ENCODE assay signal across 16 mouse cellular contexts in the genomic region with DNA sequence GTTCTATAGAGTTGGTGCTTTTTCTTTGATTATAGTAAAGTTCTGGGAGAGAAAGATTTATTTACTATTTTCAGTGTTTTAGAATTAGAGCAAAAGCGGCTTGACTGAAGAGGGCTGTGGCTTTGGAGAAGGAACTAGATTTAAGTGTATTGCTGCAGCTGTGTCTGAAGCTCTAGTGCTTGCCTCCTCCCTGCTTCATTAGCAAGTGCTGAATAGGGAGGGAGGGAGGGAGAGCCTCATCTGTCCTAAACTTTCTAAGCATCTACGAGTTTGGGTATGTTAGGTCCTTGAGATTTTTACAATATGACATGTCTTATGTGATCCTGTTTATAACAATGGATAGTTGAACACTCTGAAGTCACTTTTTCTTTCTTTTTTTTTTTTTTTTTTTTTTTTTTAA. TPM values are rescaled to one million over a fixed set of nuclear protein-coding genes. Genes with fewer than 3 reads are reported as not detected.
A peak's percentile ranks its signal among the peaks of the same experiment; 100 is the strongest.
DNase-seq lines count a peak whose midpoint lies in the region; ATAC-seq lines count a peak whose summit lies in the region.
"Had no signal": no experiment of that assay in that cellular context is flagged by ENCODE, and none has a peak within 500 bp of the region (broad histone marks: within the 10 kb centered on the region; RNA-seq: fewer than 3 reads in every experiment).

No protein-coding gene starts in this region.

- H3K27me3 ChIP-seq in forebrain, embryonic 13.5 days, result no peaks in the 10 kb centered on the region
- H3K27me3 ChIP-seq in limb, embryonic 13.5 days, result no peaks in the 10 kb centered on the region
- H3K27me3 ChIP-seq: CH12.LX; heart, embryonic 15.5 days; intestine, embryonic 15.5 days; liver, embryonic 15.5 days had no signal

- intact Hi-C loops in heart, postnatal 10 days (cut with DNase I), result no loop called here

- ATAC-seq in forebrain, embryonic 13.5 days, result no peak
- no peak for ATAC-seq in limb, embryonic 13.5 days (ENCODE audit: low FRiP score, low read depth)
- no peak for ATAC-seq in CD4-positive, CD25-positive, alpha-beta regulatory T cell, adult 4 months
- ATAC-seq: intestine, embryonic 15.5 days had no signal

- H3K4me3 ChIP-seq in forebrain, embryonic 13.5 days, result peak overlapping the region; percentile 17
- H3K4me3 ChIP-seq in limb, embryonic 13.5 days, result no peak overlapping the region
- H3K4me3 ChIP-seq: heart, embryonic 15.5 days; intestine, embryonic 15.5 days; liver, embryonic 15.5 days had no signal

- H3K4me2 ChIP-seq in forebrain, embryonic 13.5 days, result peak overlapping the region; percentile 91
- H3K4me2 ChIP-seq in limb, embryonic 13.5 days (replicated peaks), result peak overlapping the region; percentile 88; the same call in 1 of the 2 replicates
- H3K4me2 ChIP-seq: heart, embryonic 15.5 days; intestine, embryonic 15.5 days; liver, embryonic 15.5 days had no signal

- H3K36me3 ChIP-seq in forebrain, embryonic 13.5 days (ENCODE audit: poor library complexity, severe bottlenecking), result peaks cover 20% of the 10 kb centered on the region
- H3K36me3 ChIP-seq in limb, embryonic 13.5 days, result peaks cover 33% of the 10 kb centered on the region

- H3K9ac ChIP-seq in forebrain, embryonic 13.5 days, result 0 out of 2 replicates have a peak overlapping the region, but pooled peaks have one; percentile 16
- H3K9ac ChIP-seq in limb, embryonic 13.5 days, result no peak overlapping the region
- H3K9ac ChIP-seq: heart, embryonic 15.5 days; intestine, embryonic 15.5 days; liver, embryonic 15.5 days had no signal

- H3K4me1 ChIP-seq in forebrain, embryonic 13.5 days, result peaks cover 36% of the 10 kb centered on the region
- peaks cover 32% of the 10 kb centered on the region for H3K4me1 ChIP-seq in limb, embryonic 13.5 days

- no peak overlapping the region for H3K27ac ChIP-seq in forebrain, embryonic 13.5 days
- no peak overlapping the region for H3K27ac ChIP-seq in limb, embryonic 13.5 days
- H3K27ac ChIP-seq: heart, embryonic 15.5 days; intestine, embryonic 15.5 days; liver, embryonic 15.5 days had no signal

- 81% methylated on average over 2 of the region's 2 CpGs for WGBS in forebrain, embryonic 13.5 days
- 88% methylated on average over 2 of the region's 2 CpGs for WGBS in limb, embryonic 13.5 days

- peak; percentile 7 for DNase-seq in A20 (ENCODE audit: low read depth, low spot score)
- DNase-seq in ES-CJ7 (ENCODE audit: low read depth, low spot score), result peak; percentile 57
- DNase-seq in layer of hippocampus, adult 11-12 months (ENCODE audit: low spot score), result no peak
- DNase-seq in spleen, adult 18-20 months, result no peak
- DNase-seq in heart, postnatal 10 days, result no peak
- DNase-seq: cerebellum, adult 18-20 months; gastrocnemius, postnatal 10 days; kidney, postnatal 4 days; lung, postnatal 4 days had no signal

- H3K9me3 ChIP-seq in forebrain, embryonic 13.5 days (replicated peaks), result no peaks in the 10 kb centered on the region
- H3K9me3 ChIP-seq in limb, embryonic 13.5 days, result no peaks in the 10 kb centered on the region
- H3K9me3 ChIP-seq: heart, embryonic 15.5 days; intestine, embryonic 15.5 days; liver, embryonic 15.5 days had no signal

RNA-seq across cellular contexts. Expression of a gene that starts 3.2 kb away (rescaled TPM):
- polyA plus RNA-seq in forebrain, embryonic 13.5 days (2015; fragmentation: Nextera tagmentation; extraction: Ambion mirVana), result 310 and 349 TPM in 2 replicates
- 257 and 268 TPM in 2 replicates for polyA plus RNA-seq in limb, embryonic 13.5 days (2015; fragmentation: Nextera tagmentation; extraction: Ambion mirVana)
- 100 to 1,000 TPM; 127 to 203 TPM for polyA plus RNA-seq in CD4-positive, CD25-positive, alpha-beta regulatory T cell, adult 4 months (2017; shearing (Covaris generic))
- total RNA-seq in heart, postnatal 10 days (2021), result 10 to 100 TPM; 41.3 to 51.0 TPM

RNA-seq across cellular contexts. Expression of a gene that starts 40.8 kb away (rescaled TPM):
- polyA plus RNA-seq in forebrain, embryonic 13.5 days (2015; fragmentation: Nextera tagmentation; extraction: Ambion mirVana), result 46.9 and 55.9 TPM in 2 replicates
- polyA plus RNA-seq in limb, embryonic 13.5 days (2015; fragmentation: Nextera tagmentation; extraction: Ambion mirVana), result 49.5 and 52.2 TPM in 2 replicates
- polyA plus RNA-seq in CD4-positive, CD25-positive, alpha-beta regulatory T cell, adult 4 months (2017; shearing (Covaris generic)), result 10 to 100 TPM; 32.1 to 46.9 TPM
- total RNA-seq in heart, postnatal 10 days (2021), result 10 to 100 TPM; 10.6 to 11.5 TPM

RNA-seq across cellular contexts. Expression of a gene that starts 50.4 kb away (rescaled TPM):
- polyA plus RNA-seq in forebrain, embryonic 13.5 days (2015; fragmentation: Nextera tagmentation; extraction: Ambion mirVana), result 63.6 and 68.3 TPM in 2 replicates
- polyA plus RNA-seq in limb, embryonic 13.5 days (2015; fragmentation: Nextera tagmentation; extraction: Ambion mirVana), result 118 and 131 TPM in 2 replicates
- polyA plus RNA-seq in CD4-positive, CD25-positive, alpha-beta regulatory T cell, adult 4 months (2017; shearing (Covaris generic)), result 100 to 1,000 TPM; 242 to 364 TPM
- total RNA-seq in heart, postnatal 10 days (2021), result 10 to 100 TPM; 86.7 to 95.4 TPM

RNA-seq across cellular contexts. Expression of a gene that starts 53.8 kb away (rescaled TPM):
- polyA plus RNA-seq in forebrain, embryonic 13.5 days (2015; fragmentation: Nextera tagmentation; extraction: Ambion mirVana), result 71.8 and 72.4 TPM in 2 replicates
- 72.5 and 77.0 TPM in 2 replicates for polyA plus RNA-seq in limb, embryonic 13.5 days (2015; fragmentation: Nextera tagmentation; extraction: Ambion mirVana)
- polyA plus RNA-seq in CD4-positive, CD25-positive, alpha-beta regulatory T cell, adult 4 months (2017; shearing (Covaris generic)), result 100 to 1,000 TPM in 1 of 2 experiments, 10 to 100 TPM in 1; 97.0 to 119 TPM
- total RNA-seq in heart, postnatal 10 days (2021), result 10 to 100 TPM; 90.0 to 90.6 TPM

RNA-seq across cellular contexts. Expression of a gene that starts 58.7 kb away (rescaled TPM):
- polyA plus RNA-seq in forebrain, embryonic 13.5 days (2015; fragmentation: Nextera tagmentation; extraction: Ambion mirVana), result 0.39 and 0.52 TPM in 2 replicates
- 10.5 and 11.7 TPM in 2 replicates for polyA plus RNA-seq in limb, embryonic 13.5 days (2015; fragmentation: Nextera tagmentation; extraction: Ambion mirVana)
- 1 to 10 TPM; 2.4 to 2.9 TPM for polyA plus RNA-seq in CD4-positive, CD25-positive, alpha-beta regulatory T cell, adult 4 months (2017; shearing (Covaris generic))
- not detected for total RNA-seq in heart, postnatal 10 days (2021)
- total RNA-seq: gastrocnemius, postnatal 10 days had no signal

Comparison
In these comparisons a context has a peak if more than half of its experiments do, and no peak if none do; other contexts are left out.
1. DNase-seq: peak in A20 (single experiment) and ES-CJ7 (single experiment); none in layer of hippocampus, adult 11-12 months (single experiment), spleen, adult 18-20 months (0 of 2) and heart, postnatal 10 days (0 of 2).